Mouse (Mus musculus): ENCODE data around the gene Ralgapa2. TPM values are rescaled to one million over a fixed set of nuclear protein-coding genes. Genes with fewer than 3 reads are reported as not detected.

Gene Ralgapa2
- polyA plus RNA-seq, 1 experiment from 2014 or later, result 7.4 TPM

DNA sequence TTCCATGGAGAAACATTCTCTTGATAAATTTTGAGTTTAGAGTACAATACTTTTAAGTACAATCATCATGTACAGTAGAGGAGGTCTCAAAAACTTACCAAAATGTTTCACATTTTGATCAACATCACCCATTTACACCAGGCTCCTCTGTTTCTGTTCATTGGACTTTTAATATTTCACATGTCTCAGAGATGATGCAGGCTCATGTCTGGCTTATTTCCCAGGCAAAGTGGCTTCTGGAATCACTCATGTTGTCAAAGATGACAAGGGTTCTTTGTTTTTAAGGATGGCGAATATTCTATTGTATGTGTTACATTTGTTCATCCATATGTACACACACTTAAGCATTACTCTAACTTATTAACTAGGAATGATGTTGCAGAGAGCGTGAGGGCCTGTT is 152.5 kb downstream of the Ralgapa2 start:
- Histone ChIP-seq H3K9me3 (ENCODE audit: control insufficient read depth, low read length) (no peaks in the 10 kb centered on the region), H3K9ac (ENCODE audit: low read length) (no peak overlapping the region), H3K36me3 (ENCODE audit: control insufficient read depth, insufficient read depth, low read length) (no peaks in the 10 kb centered on the region), H3K4me3 (ENCODE audit: low read depth, low read length) (no peak overlapping the region), H3K4me1 (ENCODE audit: control insufficient read depth, insufficient read depth, low read length) (no peaks in the 10 kb centered on the region), H3K27ac (replicated peaks; ENCODE audit: low read depth, low read length) (no peak overlapping the region), H3K27me3 (ENCODE audit: control insufficient read depth, insufficient read depth, low read length) (no peaks in the 10 kb centered on the region), H3K4me2 (ENCODE audit: low read depth, severe bottlenecking) (no peak overlapping the region)
- ATAC-seq (ENCODE audit: insufficient number of reproducible peaks, low FRiP score, low TSS enrichment, low read depth), result no peak
- 94% methylated on average over 2 of the region's 2 CpGs for WGBS
- DNase-seq (ENCODE audit: low spot score), result no peak

DNA sequence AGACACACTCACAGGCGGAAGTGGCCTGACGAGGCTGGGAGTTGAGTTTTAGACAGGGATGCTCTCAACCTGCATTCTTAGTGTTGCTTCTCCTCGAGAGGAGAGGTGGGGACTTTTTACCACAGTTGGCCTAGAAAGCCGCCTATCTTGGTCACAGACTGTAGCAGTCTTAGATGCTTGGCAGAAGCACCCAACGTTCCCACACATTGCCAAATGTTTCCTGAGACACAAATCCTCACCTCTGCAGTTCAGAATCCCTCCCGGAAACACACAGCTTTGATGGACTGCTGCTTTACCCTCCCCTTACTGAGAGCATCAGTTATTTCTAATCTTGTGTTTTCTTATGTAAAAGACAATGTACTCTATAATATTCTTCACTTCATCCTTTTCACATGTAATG is 155.6 kb downstream of the Ralgapa2 start:
- H3K27ac ChIP-seq (replicated peaks; ENCODE audit: low read depth, low read length), result no peak overlapping the region
- no peaks in the 10 kb centered on the region for H3K4me1 ChIP-seq (ENCODE audit: control insufficient read depth, insufficient read depth, low read length)
- DNase-seq (ENCODE audit: low spot score), result no peak
- H3K36me3 ChIP-seq (ENCODE audit: control insufficient read depth, insufficient read depth, low read length), result no peaks in the 10 kb centered on the region
- H3K9me3 ChIP-seq (ENCODE audit: control insufficient read depth, low read length), result no peaks in the 10 kb centered on the region
- H3K4me3 ChIP-seq (ENCODE audit: low read depth, low read length), result no peak overlapping the region
- WGBS, result 74% methylated on average over 6 of the region's 6 CpGs
- ATAC-seq (ENCODE audit: insufficient number of reproducible peaks, low FRiP score, low TSS enrichment, low read depth), result no peak
- no peak overlapping the region for H3K9ac ChIP-seq (ENCODE audit: low read length)
- H3K27me3 ChIP-seq (ENCODE audit: control insufficient read depth, insufficient read depth, low read length), result no peaks in the 10 kb centered on the region
- H3K4me2 ChIP-seq (ENCODE audit: low read depth, severe bottlenecking), result no peak overlapping the region

DNA sequence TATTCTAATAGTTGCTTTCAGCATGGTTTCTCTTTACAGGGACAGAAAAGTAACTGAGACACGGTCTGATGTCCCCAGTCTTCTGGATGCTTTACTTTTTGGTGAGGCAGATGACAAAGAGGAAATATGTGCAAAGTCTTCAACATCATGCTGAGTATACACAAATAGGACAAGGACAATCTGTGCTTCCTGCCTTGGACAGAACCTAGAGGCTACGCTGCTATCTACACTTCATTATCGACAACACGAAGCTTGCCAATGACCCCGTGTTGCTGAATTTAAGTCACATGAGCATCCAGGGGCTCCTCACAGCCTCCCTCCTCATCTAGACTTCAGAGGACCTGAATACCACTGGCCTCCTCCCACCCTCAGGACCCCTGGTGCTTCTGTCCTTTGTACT is 161.9 kb downstream of the Ralgapa2 start:
- no peak for DNase-seq (ENCODE audit: low spot score)
- ATAC-seq (ENCODE audit: insufficient number of reproducible peaks, low FRiP score, low TSS enrichment, low read depth), result no peak
- H3K27me3 ChIP-seq (ENCODE audit: control insufficient read depth, insufficient read depth, low read length), result no peaks in the 10 kb centered on the region
- no peaks in the 10 kb centered on the region; the same call in 1 of the 2 replicates for H3K36me3 ChIP-seq (ENCODE audit: control insufficient read depth, insufficient read depth, low read length)
- no peaks in the 10 kb centered on the region for H3K4me1 ChIP-seq (ENCODE audit: control insufficient read depth, insufficient read depth, low read length)
- 95% methylated on average over 5 of the region's 5 CpGs for WGBS
- no peak overlapping the region for H3K9ac ChIP-seq (ENCODE audit: low read length)
- H3K9me3 ChIP-seq (ENCODE audit: control insufficient read depth, low read length), result no peaks in the 10 kb centered on the region
- no peak overlapping the region for H3K4me2 ChIP-seq (ENCODE audit: low read depth, severe bottlenecking)
- no peak overlapping the region for H3K27ac ChIP-seq (replicated peaks; ENCODE audit: low read depth, low read length)
- no peak overlapping the region for H3K4me3 ChIP-seq (ENCODE audit: low read depth, low read length)

- Histone ChIP-seq H3K9me3 (ENCODE audit: control insufficient read depth, low read length) (no peaks in the 10 kb centered on the region), H3K4me2 (ENCODE audit: low read depth, severe bottlenecking) (no peak overlapping the region), H3K9ac (ENCODE audit: low read length) (no peak overlapping the region), H3K36me3 (ENCODE audit: control insufficient read depth, insufficient read depth, low read length) (no peaks in the 10 kb centered on the region; the same call in 1 of the 2 replicates), H3K27me3 (ENCODE audit: control insufficient read depth, insufficient read depth, low read length) (no peaks in the 10 kb centered on the region), H3K4me3 (ENCODE audit: low read depth, low read length) (no peak overlapping the region), H3K4me1 (ENCODE audit: control insufficient read depth, insufficient read depth, low read length) (no peaks in the 10 kb centered on the region), H3K27ac (replicated peaks; ENCODE audit: low read depth, low read length) (no peak overlapping the region)
- WGBS, result 73% methylated on average over 2 of the region's 2 CpGs
- ATAC-seq (ENCODE audit: insufficient number of reproducible peaks, low FRiP score, low TSS enrichment, low read depth) (no peak), DNase-seq (ENCODE audit: low spot score) (no peak)
Measured at GRCm38 (mm10) chr2:146347942-146348341, 164.2 kb downstream of the Ralgapa2 start.

DNA sequence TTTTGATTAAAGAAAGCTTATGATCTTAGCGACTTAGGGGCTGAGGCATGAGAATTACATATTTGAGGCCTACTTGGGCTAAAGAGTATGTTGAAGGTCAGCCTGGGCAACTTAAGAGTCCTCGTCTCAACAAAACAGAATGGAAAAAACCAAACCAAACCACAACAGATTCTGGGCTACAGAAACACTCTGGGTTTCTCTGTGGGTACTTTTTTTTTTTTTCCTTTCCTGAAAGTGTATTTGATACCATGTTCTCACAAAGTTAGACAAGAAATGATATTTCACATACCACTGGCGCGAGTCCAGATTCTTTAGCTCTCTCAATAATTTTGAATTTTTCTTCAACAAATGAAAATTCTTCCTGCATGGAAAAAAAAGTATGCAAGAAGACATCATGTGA is 172.1 kb downstream of the Ralgapa2 start:
- H3K27me3 ChIP-seq (ENCODE audit: control insufficient read depth, insufficient read depth, low read length), result no peaks in the 10 kb centered on the region
- ATAC-seq (ENCODE audit: insufficient number of reproducible peaks, low FRiP score, low TSS enrichment, low read depth) (no peak), DNase-seq (ENCODE audit: low spot score) (no peak)
- H3K9me3 ChIP-seq (ENCODE audit: control insufficient read depth, low read length), result no peaks in the 10 kb centered on the region
- no peak overlapping the region for H3K27ac ChIP-seq (replicated peaks; ENCODE audit: low read depth, low read length)
- no peak overlapping the region for H3K4me2 ChIP-seq (ENCODE audit: low read depth, severe bottlenecking)
- 93% methylated on average over 4 of the region's 4 CpGs for WGBS
- H3K9ac ChIP-seq (ENCODE audit: low read length), result no peak overlapping the region
- H3K4me3 ChIP-seq (ENCODE audit: low read depth, low read length), result no peak overlapping the region
- H3K4me1 ChIP-seq (ENCODE audit: control insufficient read depth, insufficient read depth, low read length), result no peaks in the 10 kb centered on the region
- no peaks in the 10 kb centered on the region for H3K36me3 ChIP-seq (ENCODE audit: control insufficient read depth, insufficient read depth, low read length)

GRCm38 (mm10) chr2:146337540-146337939 is 174.6 kb downstream of the Ralgapa2 start:
- Histone ChIP-seq H3K27ac (replicated peaks; ENCODE audit: low read depth, low read length) (no peak overlapping the region), H3K36me3 (ENCODE audit: control insufficient read depth, insufficient read depth, low read length) (no peaks in the 10 kb centered on the region), H3K9me3 (ENCODE audit: control insufficient read depth, low read length) (no peaks in the 10 kb centered on the region), H3K27me3 (ENCODE audit: control insufficient read depth, insufficient read depth, low read length) (no peaks in the 10 kb centered on the region), H3K4me1 (ENCODE audit: control insufficient read depth, insufficient read depth, low read length) (no peaks in the 10 kb centered on the region), H3K9ac (ENCODE audit: low read length) (no peak overlapping the region), H3K4me3 (ENCODE audit: low read depth, low read length) (no peak overlapping the region), H3K4me2 (ENCODE audit: low read depth, severe bottlenecking) (no peak overlapping the region)
- ATAC-seq (ENCODE audit: insufficient number of reproducible peaks, low FRiP score, low TSS enrichment, low read depth) (no peak), DNase-seq (ENCODE audit: low spot score) (no peak)
- 82% methylated on average over 1 of the region's 1 CpGs for WGBS

- Histone ChIP-seq H3K9ac (ENCODE audit: low read length) (no peak overlapping the region), H3K36me3 (ENCODE audit: control insufficient read depth, insufficient read depth, low read length) (no peaks in the 10 kb centered on the region), H3K9me3 (ENCODE audit: control insufficient read depth, low read length) (no peaks in the 10 kb centered on the region), H3K4me1 (ENCODE audit: control insufficient read depth, insufficient read depth, low read length) (peaks cover 12% of the 10 kb centered on the region; the same call in 1 of the 2 replicates), H3K4me2 (ENCODE audit: low read depth, severe bottlenecking) (no peak overlapping the region), H3K27ac (replicated peaks; ENCODE audit: low read depth, low read length) (no peak overlapping the region), H3K4me3 (ENCODE audit: low read depth, low read length) (no peak overlapping the region), H3K27me3 (ENCODE audit: control insufficient read depth, insufficient read depth, low read length) (no peaks in the 10 kb centered on the region)
- DNase-seq (ENCODE audit: low spot score) (no peak), ATAC-seq (ENCODE audit: insufficient number of reproducible peaks, low FRiP score, low TSS enrichment, low read depth) (no peak)
- WGBS, result 77% methylated on average over 5 of the region's 5 CpGs
Measured at GRCm38 (mm10) chr2:146331894-146332476, 180.2 kb downstream of the Ralgapa2 start.

GRCm38 (mm10) chr2:146330772-146331281 is 181.3 kb downstream of the Ralgapa2 start:
- Histone ChIP-seq H3K27ac (replicated peaks; ENCODE audit: low read depth, low read length) (no peak overlapping the region), H3K4me3 (ENCODE audit: low read depth, low read length) (no peak overlapping the region), H3K9me3 (ENCODE audit: control insufficient read depth, low read length) (no peaks in the 10 kb centered on the region), H3K27me3 (ENCODE audit: control insufficient read depth, insufficient read depth, low read length) (no peaks in the 10 kb centered on the region), H3K36me3 (ENCODE audit: control insufficient read depth, insufficient read depth, low read length) (no peaks in the 10 kb centered on the region), H3K9ac (ENCODE audit: low read length) (no peak overlapping the region), H3K4me2 (ENCODE audit: low read depth, severe bottlenecking) (no peak overlapping the region), H3K4me1 (ENCODE audit: control insufficient read depth, insufficient read depth, low read length) (peaks cover 12% of the 10 kb centered on the region; the same call in 1 of the 2 replicates)
- 19% methylated on average over 8 of the region's 8 CpGs for WGBS
- peak; percentile 44 for DNase-seq (ENCODE audit: low spot score)
- ATAC-seq (ENCODE audit: insufficient number of reproducible peaks, low FRiP score, low TSS enrichment, low read depth), result no peak

DNA sequence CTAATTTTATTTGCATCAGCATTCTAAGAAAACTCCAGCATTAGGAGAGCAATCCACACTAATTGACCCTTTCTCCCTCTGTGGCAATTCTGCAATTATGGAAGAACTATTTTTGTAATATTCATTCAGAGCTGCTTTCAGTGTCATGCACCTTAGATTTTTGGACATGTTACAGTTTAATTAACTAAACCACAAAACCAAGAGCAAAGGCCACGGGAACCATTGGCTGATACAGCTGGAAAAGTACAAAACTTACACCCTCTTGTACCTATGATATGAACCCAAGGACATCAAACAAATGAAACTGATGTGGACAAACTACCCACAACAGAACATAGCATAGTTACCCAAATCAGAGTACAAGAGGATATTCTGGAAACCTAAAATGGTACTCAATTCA is 182.0 kb downstream of the Ralgapa2 start:
- H3K27me3 ChIP-seq (ENCODE audit: control insufficient read depth, insufficient read depth, low read length), result no peaks in the 10 kb centered on the region
- ATAC-seq (ENCODE audit: insufficient number of reproducible peaks, low FRiP score, low TSS enrichment, low read depth), result no peak
- H3K4me3 ChIP-seq (ENCODE audit: low read depth, low read length), result no peak overlapping the region
- no peaks in the 10 kb centered on the region for H3K9me3 ChIP-seq (ENCODE audit: control insufficient read depth, low read length)
- DNase-seq (ENCODE audit: low spot score), result no peak
- no peak overlapping the region for H3K9ac ChIP-seq (ENCODE audit: low read length)
- H3K4me1 ChIP-seq (ENCODE audit: control insufficient read depth, insufficient read depth, low read length), result peaks cover 12% of the 10 kb centered on the region; the same call in 1 of the 2 replicates
- 97% methylated on average over 1 of the region's 1 CpGs for WGBS
- no peak overlapping the region for H3K27ac ChIP-seq (replicated peaks; ENCODE audit: low read depth, low read length)
- no peak overlapping the region for H3K4me2 ChIP-seq (ENCODE audit: low read depth, severe bottlenecking)
- no peaks in the 10 kb centered on the region for H3K36me3 ChIP-seq (ENCODE audit: control insufficient read depth, insufficient read depth, low read length)
